19 mouse cellular contexts compared by ENCODE assay signal in the genomic region with DNA sequence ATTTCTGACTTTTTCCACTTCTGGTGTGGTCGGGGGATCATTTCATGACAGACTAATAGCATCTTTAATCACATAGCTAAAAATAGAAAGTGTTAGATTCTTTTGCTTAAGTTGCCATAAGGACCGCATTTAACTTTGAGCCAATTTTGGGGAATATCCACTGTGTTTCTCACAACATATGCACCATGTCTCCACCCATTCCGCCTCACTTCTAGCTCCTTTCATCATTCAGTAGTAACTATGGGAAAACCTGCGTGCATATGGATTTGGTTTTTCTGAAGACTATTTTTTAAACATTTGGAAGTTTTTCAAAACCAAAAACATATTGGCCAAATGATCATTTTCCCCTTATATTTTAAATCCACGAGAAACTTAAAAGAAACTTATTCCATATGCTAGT.
"Had no signal": no experiment of that assay in that cellular context is flagged by ENCODE, and none has a peak within 500 bp of the region (broad histone marks: within the 10 kb centered on the region; RNA-seq: fewer than 3 reads in every experiment).

No protein-coding gene starts in this region.

- H3K4me1 ChIP-seq: lung, embryonic 15.5 days; midbrain, embryonic 10.5 days; midbrain, embryonic 12.5 days; neural tube, embryonic 13.5 days; neural tube, embryonic 15.5 days; stomach, embryonic 15.5 days had no signal

- ATAC-seq: lung, postnatal 0 days; midbrain, embryonic 16.5 days had no signal

- H3K4me3 ChIP-seq: lung, embryonic 15.5 days; midbrain, embryonic 10.5 days; midbrain, embryonic 12.5 days; myocyte; neural tube, embryonic 13.5 days; neural tube, embryonic 15.5 days; stomach, embryonic 15.5 days had no signal

- H3K27me3 ChIP-seq: lung, embryonic 15.5 days; midbrain, embryonic 12.5 days; neural tube, embryonic 13.5 days; neural tube, embryonic 15.5 days; stomach, embryonic 15.5 days had no signal

- H3K27ac ChIP-seq: lung, embryonic 15.5 days; midbrain, embryonic 10.5 days; midbrain, embryonic 12.5 days; neural tube, embryonic 13.5 days; neural tube, embryonic 15.5 days; stomach, embryonic 15.5 days; stomach, postnatal 0 days had no signal

- H3K36me3 ChIP-seq: lung, embryonic 15.5 days; midbrain, embryonic 10.5 days; midbrain, embryonic 12.5 days; neural tube, embryonic 13.5 days; neural tube, embryonic 15.5 days; stomach, embryonic 15.5 days had no signal

- DNase-seq: lung, adult 18-20 months; lung, postnatal 14 days; lung, postnatal 36 days; midbrain, embryonic 14.5 days; retina, postnatal 1 day; right cerebral cortex, adult 18-20 months; thymus, adult 2 months; thymus, postnatal 25 days; thymus, postnatal 4 days had no signal

- H3K9ac ChIP-seq: lung, embryonic 15.5 days; midbrain, embryonic 12.5 days; neural tube, embryonic 13.5 days; neural tube, embryonic 15.5 days; stomach, embryonic 15.5 days had no signal

- H3K4me2 ChIP-seq: lung, embryonic 15.5 days; midbrain, embryonic 12.5 days; neural tube, embryonic 13.5 days; neural tube, embryonic 15.5 days; stomach, embryonic 15.5 days had no signal

- H3K9me3 ChIP-seq: lung, embryonic 15.5 days; midbrain, embryonic 10.5 days; midbrain, embryonic 12.5 days; neural tube, embryonic 13.5 days; neural tube, embryonic 15.5 days; stomach, embryonic 15.5 days had no signal
